Mouse (Mus musculus): ENCODE measurements around the gene Slc25a48. TPM values are rescaled to one million over a fixed set of nuclear protein-coding genes. Genes with fewer than 3 reads are reported as not detected.

Slc25a48 gene
- polyA plus RNA-seq, 1 experiment from 2014 or later, result 0.08 TPM

DNA sequence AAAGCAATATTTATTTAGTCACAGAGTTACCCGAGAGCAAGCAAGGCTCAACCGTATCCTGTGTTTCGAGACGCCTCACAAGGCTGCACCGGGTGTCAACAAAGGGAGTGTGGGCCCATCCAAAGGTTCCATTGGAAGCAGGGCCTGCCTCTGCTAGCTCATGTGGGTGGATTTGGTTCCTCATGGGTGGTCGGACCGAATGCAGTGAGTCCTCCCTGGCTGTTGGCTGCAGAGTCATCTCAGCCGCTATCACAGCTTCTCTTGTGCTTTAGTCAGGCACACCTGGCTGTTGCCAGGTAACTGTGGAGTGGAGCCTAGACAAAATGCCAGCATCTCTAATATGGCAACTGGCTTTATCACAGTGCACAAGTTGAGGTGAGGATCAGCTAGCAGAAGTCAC is 62.5 kb downstream of the Slc25a48 start:
- ATAC-seq (replicated peaks; ENCODE audit: insufficient number of reproducible peaks, low FRiP score, low TSS enrichment, low read depth) (no peak), DNase-seq (ENCODE audit: low spot score) (no peak)
- Histone ChIP-seq H3K4me1 (ENCODE audit: control insufficient read depth, insufficient read depth, low read length) (no peaks in the 10 kb centered on the region), H3K4me2 (ENCODE audit: low read depth, low read length) (no peak overlapping the region), H3K36me3 (replicated peaks; ENCODE audit: control insufficient read depth, insufficient read depth, low read depth, low read length) (no peaks in the 10 kb centered on the region), H3K27me3 (ENCODE audit: control insufficient read depth, insufficient read depth, low read length) (no peaks in the 10 kb centered on the region), H3K9me3 (replicated peaks; ENCODE audit: control insufficient read depth, low read length) (no peaks in the 10 kb centered on the region), H3K27ac (replicated peaks; ENCODE audit: low read depth, low read length) (no peak overlapping the region), H3K9ac (replicated peaks; ENCODE audit: low read length) (no peak overlapping the region), H3K4me3 (ENCODE audit: low read depth, low read length) (no peak overlapping the region)
- 89% methylated on average over 8 of the region's 8 CpGs for WGBS

DNA sequence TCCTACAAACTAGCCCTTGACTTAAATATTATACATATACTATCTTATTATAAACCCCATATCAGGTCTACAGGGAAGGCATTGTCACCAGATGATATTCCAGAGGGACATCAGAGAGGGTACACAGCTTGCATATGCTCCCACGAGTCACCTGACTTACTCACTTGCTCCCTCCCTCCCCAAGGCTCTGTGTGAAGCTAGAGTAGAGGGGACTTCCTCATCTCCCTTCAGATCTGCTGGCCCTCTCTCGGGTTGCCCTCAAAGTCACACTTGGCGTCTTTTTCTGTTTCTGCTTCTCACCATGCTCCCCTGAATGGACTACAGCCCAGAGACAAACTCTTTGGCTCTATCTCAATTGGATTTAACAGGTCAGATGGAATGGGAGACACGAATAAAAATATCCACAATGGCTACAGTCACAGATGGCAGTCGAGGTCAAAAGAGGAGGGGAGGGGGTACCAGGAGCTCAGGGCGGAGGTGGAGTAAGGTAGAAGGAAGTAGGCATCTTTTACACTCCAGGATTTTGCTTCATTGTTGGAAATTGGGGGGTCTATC is 63.8 kb downstream of the Slc25a48 start:
- Histone ChIP-seq H3K4me1 (ENCODE audit: control insufficient read depth, insufficient read depth, low read length) (no peaks in the 10 kb centered on the region), H3K4me3 (ENCODE audit: low read depth, low read length) (no peak overlapping the region), H3K9me3 (replicated peaks; ENCODE audit: control insufficient read depth, low read length) (no peaks in the 10 kb centered on the region), H3K4me2 (ENCODE audit: low read depth, low read length) (no peak overlapping the region), H3K27ac (replicated peaks; ENCODE audit: low read depth, low read length) (no peak overlapping the region), H3K27me3 (ENCODE audit: control insufficient read depth, insufficient read depth, low read length) (no peaks in the 10 kb centered on the region), H3K9ac (replicated peaks; ENCODE audit: low read length) (no peak overlapping the region), H3K36me3 (replicated peaks; ENCODE audit: control insufficient read depth, insufficient read depth, low read depth, low read length) (no peaks in the 10 kb centered on the region)
- WGBS, result 73% methylated on average over 6 of the region's 6 CpGs
- ATAC-seq (replicated peaks; ENCODE audit: insufficient number of reproducible peaks, low FRiP score, low TSS enrichment, low read depth), result no peak
- DNase-seq (ENCODE audit: low spot score), result no peak

GRCm38 (mm10) chr13:56506871-56507496 is 68.8 kb downstream of the Slc25a48 start:
- Histone ChIP-seq H3K9ac (replicated peaks; ENCODE audit: low read length) (no peak overlapping the region), H3K27ac (replicated peaks; ENCODE audit: low read depth, low read length) (no peak overlapping the region), H3K4me3 (ENCODE audit: low read depth, low read length) (no peak overlapping the region), H3K27me3 (ENCODE audit: control insufficient read depth, insufficient read depth, low read length) (no peaks in the 10 kb centered on the region), H3K9me3 (replicated peaks; ENCODE audit: control insufficient read depth, low read length) (no peaks in the 10 kb centered on the region), H3K36me3 (replicated peaks; ENCODE audit: control insufficient read depth, insufficient read depth, low read depth, low read length) (no peaks in the 10 kb centered on the region), H3K4me1 (ENCODE audit: control insufficient read depth, insufficient read depth, low read length) (no peaks in the 10 kb centered on the region), H3K4me2 (ENCODE audit: low read depth, low read length) (no peak overlapping the region)
- whole genome bisulfite sequencing, result 82% methylated on average over 6 of the region's 6 CpGs
- no peak for ATAC-seq (replicated peaks; ENCODE audit: insufficient number of reproducible peaks, low FRiP score, low TSS enrichment, low read depth)
- DNase-seq (ENCODE audit: low spot score), result no peak

DNA sequence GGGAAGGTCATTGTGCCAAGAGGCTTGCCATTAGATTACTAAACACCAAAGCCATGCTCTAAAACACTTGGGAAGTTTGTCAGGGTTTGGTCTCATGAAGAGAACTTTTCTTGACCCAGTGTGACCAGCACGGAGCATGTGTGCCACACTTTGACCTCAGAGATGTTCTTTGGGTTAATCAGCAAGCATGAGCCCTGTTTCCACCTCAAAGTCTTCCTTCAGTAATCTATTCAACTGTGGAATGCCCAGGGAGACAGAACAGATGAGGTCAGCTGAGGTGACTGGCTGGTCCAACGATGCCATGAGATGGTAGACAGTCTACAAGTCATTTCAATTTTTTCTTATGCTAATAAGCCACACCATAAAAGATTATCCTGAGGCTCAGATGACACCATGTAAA is 71.6 kb downstream of the Slc25a48 start:
- ATAC-seq (replicated peaks; ENCODE audit: insufficient number of reproducible peaks, low FRiP score, low TSS enrichment, low read depth) (no peak), DNase-seq (ENCODE audit: low spot score) (no peak)
- H3K4me3 ChIP-seq (ENCODE audit: low read depth, low read length), result no peak overlapping the region
- H3K4me2 ChIP-seq (ENCODE audit: low read depth, low read length), result no peak overlapping the region
- no peaks in the 10 kb centered on the region for H3K9me3 ChIP-seq (replicated peaks; ENCODE audit: control insufficient read depth, low read length)
- no peaks in the 10 kb centered on the region for H3K27me3 ChIP-seq (ENCODE audit: control insufficient read depth, insufficient read depth, low read length)
- H3K4me1 ChIP-seq (ENCODE audit: control insufficient read depth, insufficient read depth, low read length), result no peaks in the 10 kb centered on the region
- no peak overlapping the region for H3K9ac ChIP-seq (replicated peaks; ENCODE audit: low read length)
- no peaks in the 10 kb centered on the region for H3K36me3 ChIP-seq (replicated peaks; ENCODE audit: control insufficient read depth, insufficient read depth, low read depth, low read length)
- no peak overlapping the region for H3K27ac ChIP-seq (replicated peaks; ENCODE audit: low read depth, low read length)
- WGBS, result 87% methylated on average over 2 of the region's 2 CpGs

- Histone ChIP-seq H3K27me3 (ENCODE audit: control insufficient read depth, insufficient read depth, low read length) (no peaks in the 10 kb centered on the region), H3K36me3 (replicated peaks; ENCODE audit: control insufficient read depth, insufficient read depth, low read depth, low read length) (no peaks in the 10 kb centered on the region), H3K4me1 (ENCODE audit: control insufficient read depth, insufficient read depth, low read length) (no peaks in the 10 kb centered on the region), H3K9ac (replicated peaks; ENCODE audit: low read length) (no peak overlapping the region), H3K27ac (replicated peaks; ENCODE audit: low read depth, low read length) (no peak overlapping the region), H3K4me3 (ENCODE audit: low read depth, low read length) (no peak overlapping the region), H3K9me3 (replicated peaks; ENCODE audit: control insufficient read depth, low read length) (no peaks in the 10 kb centered on the region), H3K4me2 (ENCODE audit: low read depth, low read length) (no peak overlapping the region)
- no peak for DNase-seq (ENCODE audit: low spot score)
- ATAC-seq (replicated peaks; ENCODE audit: insufficient number of reproducible peaks, low FRiP score, low TSS enrichment, low read depth), result no peak
Measured at GRCm38 (mm10) chr13:56513595-56513994, 75.4 kb downstream of the Slc25a48 start.

GRCm38 (mm10) chr13:56516311-56516710 is 78.2 kb downstream of the Slc25a48 start:
- ATAC-seq (replicated peaks; ENCODE audit: insufficient number of reproducible peaks, low FRiP score, low TSS enrichment, low read depth), result no peak

GRCm38 (mm10) chr13:56516816-56517215 is 78.7 kb downstream of the Slc25a48 start:
- DNase-seq (ENCODE audit: low spot score), result no peak
- no peaks in the 10 kb centered on the region for H3K9me3 ChIP-seq (replicated peaks; ENCODE audit: control insufficient read depth, low read length)
- H3K27me3 ChIP-seq (ENCODE audit: control insufficient read depth, insufficient read depth, low read length), result no peaks in the 10 kb centered on the region
- no peak for ATAC-seq (replicated peaks; ENCODE audit: insufficient number of reproducible peaks, low FRiP score, low TSS enrichment, low read depth)
- no peaks in the 10 kb centered on the region for H3K4me1 ChIP-seq (ENCODE audit: control insufficient read depth, insufficient read depth, low read length)
- H3K27ac ChIP-seq (replicated peaks; ENCODE audit: low read depth, low read length), result no peak overlapping the region
- no peak overlapping the region for H3K4me2 ChIP-seq (ENCODE audit: low read depth, low read length)
- H3K36me3 ChIP-seq (replicated peaks; ENCODE audit: control insufficient read depth, insufficient read depth, low read depth, low read length), result no peaks in the 10 kb centered on the region
- H3K4me3 ChIP-seq (ENCODE audit: low read depth, low read length), result no peak overlapping the region
- 53% methylated on average over 7 of the region's 7 CpGs for WGBS
- H3K9ac ChIP-seq (replicated peaks; ENCODE audit: low read length), result no peak overlapping the region

More at GRCm38 (mm10) chr13:56516311-56516710, 78.2 kb downstream of the Slc25a48 start:
- Histone ChIP-seq H3K27ac (replicated peaks; ENCODE audit: low read depth, low read length) (no peak overlapping the region), H3K36me3 (replicated peaks; ENCODE audit: control insufficient read depth, insufficient read depth, low read depth, low read length) (no peaks in the 10 kb centered on the region), H3K4me1 (ENCODE audit: control insufficient read depth, insufficient read depth, low read length) (no peaks in the 10 kb centered on the region), H3K4me2 (ENCODE audit: low read depth, low read length) (no peak overlapping the region), H3K9ac (replicated peaks; ENCODE audit: low read length) (no peak overlapping the region), H3K9me3 (replicated peaks; ENCODE audit: control insufficient read depth, low read length) (no peaks in the 10 kb centered on the region), H3K27me3 (ENCODE audit: control insufficient read depth, insufficient read depth, low read length) (no peaks in the 10 kb centered on the region), H3K4me3 (ENCODE audit: low read depth, low read length) (no peak overlapping the region)
- no peak for DNase-seq (ENCODE audit: low spot score)
- 71% methylated on average over 4 of the region's 4 CpGs for WGBS

- Histone ChIP-seq H3K36me3 (replicated peaks; ENCODE audit: control insufficient read depth, insufficient read depth, low read depth, low read length) (no peaks in the 10 kb centered on the region), H3K9me3 (replicated peaks; ENCODE audit: control insufficient read depth, low read length) (no peaks in the 10 kb centered on the region), H3K27ac (replicated peaks; ENCODE audit: low read depth, low read length) (0 out of 2 replicates have a peak within 1 kb of the TSS, but pooled peaks have one; percentile 13), H3K27me3 (ENCODE audit: control insufficient read depth, insufficient read depth, low read length) (no peaks in the 10 kb centered on the region), H3K4me3 (ENCODE audit: low read depth, low read length) (peak within 1 kb of the TSS; percentile 62), H3K4me2 (ENCODE audit: low read depth, low read length) (peak within 1 kb of the TSS; percentile 72), H3K9ac (replicated peaks; ENCODE audit: low read length) (peak within 1 kb of the TSS; percentile 77), H3K4me1 (ENCODE audit: control insufficient read depth, insufficient read depth, low read length) (no peaks in the 10 kb centered on the region)
- 2% methylated on average over 56 of the region's 56 CpGs for WGBS
- peak; percentile 99 for ATAC-seq (replicated peaks; ENCODE audit: insufficient number of reproducible peaks, low FRiP score, low TSS enrichment, low read depth)
- DNase-seq (ENCODE audit: low spot score), result peak; percentile 95
Measured at GRCm38 (mm10) chr13:56522081-56522820, 84.1 kb downstream of the Slc25a48 start, which contains the start of gene Fbxl21. Gene Fbxl21 (plus strand): TSS chr13:56522472.
